Mouse (Mus musculus) bone marrow macrophage, adult 2 months (primary cell): ENCODE measurements around the gene Tbxa2r. TPM values are rescaled to one million over a fixed set of nuclear protein-coding genes. Genes with fewer than 3 reads are reported as not detected.

Experiments used
- H3K27ac ChIP-seq: 2 replicates; pipeline ENCODE4 v1.5.1; 2012; ENCODE audit warnings: low read depth, low read length; ENCODE audit not compliant: insufficient read depth
- H3K4me1 ChIP-seq: 2 replicates; pipeline ENCODE4 v1.6.1; 2012; ENCODE audit warnings: low read length; ENCODE audit not compliant: control insufficient read depth, insufficient read depth
- H3K4me3 ChIP-seq: 2 replicates; pipeline ENCODE4 v1.5.1; 2012; ENCODE audit warnings: mild to moderate bottlenecking, low read length, moderate library complexity; ENCODE audit not compliant: insufficient read depth
- CTCF ChIP-seq: IDR thresholded peaks from 2 replicates; pipeline ENCODE4 v1.5.1; 2012; ENCODE audit warnings: low read depth, mild to moderate bottlenecking, low read length, moderate library complexity
- POLR2A ChIP-seq: IDR thresholded peaks from 2 replicates; pipeline ENCODE4 v1.6.1; 2012; ENCODE audit warnings: mild to moderate bottlenecking, low read depth, low read length, borderline replicate concordance
- polyA plus RNA-seq: library from polyadenylated mRNA; stranded (reverse); fragments of >200 nt; gene quantifications from 2 replicates; pipeline ENCODE4 v1.2.4, GENCODE M21; 2012; ENCODE audit not compliant: missing spikeins, insufficient read depth, insufficient read length

Tbxa2r gene
- polyA plus RNA-seq, 1 experiment, result not detected

- no peak for TF ChIP-seq POLR2A
- TF ChIP-seq CTCF, result no peak
- Histone ChIP-seq H3K27ac (no peak overlapping the region), H3K4me1 (peaks cover 2% of the 10 kb centered on the region), H3K4me3 (no peak overlapping the region)
Measured at GRCm38 (mm10) chr10:81326858-81327257, 1.7 kb upstream of the Tbxa2r start.

- peaks cover 3% of the 10 kb centered on the region for H3K4me1 ChIP-seq
- no peak overlapping the region for H3K27ac ChIP-seq
- H3K4me3 ChIP-seq, result no peak overlapping the region
- TF ChIP-seq POLR2A, result no peak
- no peak for TF ChIP-seq CTCF
Measured at GRCm38 (mm10) chr10:81327959-81328358, 572 bp upstream of the Tbxa2r start.

DNA sequence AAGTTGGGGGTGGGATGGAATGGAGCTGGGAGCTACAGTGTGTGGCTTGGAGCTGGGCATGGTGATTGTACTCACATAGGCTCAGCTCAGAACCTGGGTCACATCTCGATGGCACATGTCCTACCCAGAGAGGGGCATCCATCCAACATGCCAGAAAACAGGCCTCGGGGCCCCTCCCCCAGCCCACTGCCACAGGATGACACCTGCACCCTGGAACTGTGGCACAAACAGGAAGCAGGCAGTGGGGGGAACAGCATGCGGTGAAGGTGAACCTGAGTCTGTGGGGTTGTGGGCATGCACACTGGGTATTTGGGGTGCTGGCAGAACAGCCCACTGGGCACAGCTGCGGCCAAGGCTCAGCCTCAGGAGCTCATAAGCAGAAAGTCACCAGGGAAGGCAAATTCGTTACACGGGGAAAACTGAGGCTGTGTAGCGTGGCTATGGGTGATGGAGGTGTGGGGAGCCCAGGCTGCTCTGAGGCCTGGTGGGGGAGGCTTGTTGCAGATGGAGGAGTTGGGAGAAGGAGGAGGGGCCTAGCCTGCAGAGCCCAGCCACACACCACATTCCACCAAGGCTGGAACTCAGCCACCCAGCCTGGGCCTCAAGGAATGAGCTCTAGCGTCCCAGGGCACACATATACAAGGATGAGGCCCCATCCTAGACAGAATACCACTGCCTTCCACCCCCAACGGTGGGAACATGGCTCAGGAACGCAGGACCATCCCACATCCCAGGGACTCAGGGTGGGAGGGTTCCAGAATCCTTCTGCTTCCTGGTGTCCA, 854 bp downstream of the Tbxa2r start:
- Histone ChIP-seq H3K4me1 (peaks cover 3% of the 10 kb centered on the region), H3K27ac (no peak overlapping the region), H3K4me3 (no peak overlapping the region)
- TF ChIP-seq CTCF (no peak), POLR2A (no peak)

DNA sequence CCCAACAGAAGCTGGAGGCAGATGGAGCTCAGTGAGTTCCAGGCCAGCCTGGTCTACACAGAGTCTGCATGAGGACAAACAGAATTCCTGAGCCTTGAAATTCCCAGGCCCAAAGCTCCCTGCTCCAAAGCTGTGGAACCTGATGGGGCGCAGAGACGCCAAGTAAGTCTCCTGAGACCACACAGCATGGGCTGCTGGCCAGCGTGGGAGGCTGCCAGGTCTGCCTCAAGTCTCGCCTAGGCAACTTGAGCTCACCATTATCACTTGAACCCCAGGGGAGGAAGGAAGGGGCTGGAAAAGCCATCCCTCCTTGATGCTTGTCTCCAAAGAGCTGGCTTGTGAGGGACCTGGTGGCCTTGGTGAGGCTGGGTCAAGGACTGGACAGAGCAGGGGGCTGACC, 1.5 kb downstream of the Tbxa2r start:
- TF ChIP-seq POLR2A, result no peak
- no peak for TF ChIP-seq CTCF
- H3K27ac ChIP-seq, result no peak overlapping the region
- peaks cover 3% of the 10 kb centered on the region for H3K4me1 ChIP-seq
- H3K4me3 ChIP-seq, result no peak overlapping the region

DNA sequence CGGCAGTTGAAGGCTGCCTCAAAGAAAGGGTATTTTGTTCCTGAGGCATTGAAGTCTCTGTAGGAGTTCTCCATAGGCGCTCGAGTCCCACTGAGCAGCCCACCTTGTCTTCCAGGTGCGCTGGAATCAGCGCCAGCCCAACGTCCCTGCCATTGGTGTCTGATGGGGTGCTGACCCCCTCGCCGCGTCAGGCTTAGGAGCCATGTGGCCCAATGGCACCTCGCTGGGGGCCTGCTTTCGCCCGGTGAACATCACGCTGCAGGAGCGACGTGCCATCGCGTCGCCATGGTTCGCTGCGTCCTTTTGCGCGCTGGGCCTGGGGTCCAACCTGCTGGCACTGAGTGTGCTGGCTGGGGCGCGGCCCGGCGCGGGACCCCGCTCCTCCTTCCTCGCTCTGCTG, 3.7 kb downstream of the Tbxa2r start:
- no peak overlapping the region for H3K27ac ChIP-seq
- H3K4me1 ChIP-seq, result peaks cover 3% of the 10 kb centered on the region
- TF ChIP-seq CTCF (no peak), POLR2A (no peak)
- no peak overlapping the region for H3K4me3 ChIP-seq

- no peak overlapping the region for H3K27ac ChIP-seq
- H3K4me1 ChIP-seq, result peaks cover 3% of the 10 kb centered on the region
- no peak overlapping the region for H3K4me3 ChIP-seq
- TF ChIP-seq CTCF (no peak), POLR2A (no peak)
Measured at GRCm38 (mm10) chr10:81334324-81334723, 5.8 kb downstream of the Tbxa2r start.

DNA sequence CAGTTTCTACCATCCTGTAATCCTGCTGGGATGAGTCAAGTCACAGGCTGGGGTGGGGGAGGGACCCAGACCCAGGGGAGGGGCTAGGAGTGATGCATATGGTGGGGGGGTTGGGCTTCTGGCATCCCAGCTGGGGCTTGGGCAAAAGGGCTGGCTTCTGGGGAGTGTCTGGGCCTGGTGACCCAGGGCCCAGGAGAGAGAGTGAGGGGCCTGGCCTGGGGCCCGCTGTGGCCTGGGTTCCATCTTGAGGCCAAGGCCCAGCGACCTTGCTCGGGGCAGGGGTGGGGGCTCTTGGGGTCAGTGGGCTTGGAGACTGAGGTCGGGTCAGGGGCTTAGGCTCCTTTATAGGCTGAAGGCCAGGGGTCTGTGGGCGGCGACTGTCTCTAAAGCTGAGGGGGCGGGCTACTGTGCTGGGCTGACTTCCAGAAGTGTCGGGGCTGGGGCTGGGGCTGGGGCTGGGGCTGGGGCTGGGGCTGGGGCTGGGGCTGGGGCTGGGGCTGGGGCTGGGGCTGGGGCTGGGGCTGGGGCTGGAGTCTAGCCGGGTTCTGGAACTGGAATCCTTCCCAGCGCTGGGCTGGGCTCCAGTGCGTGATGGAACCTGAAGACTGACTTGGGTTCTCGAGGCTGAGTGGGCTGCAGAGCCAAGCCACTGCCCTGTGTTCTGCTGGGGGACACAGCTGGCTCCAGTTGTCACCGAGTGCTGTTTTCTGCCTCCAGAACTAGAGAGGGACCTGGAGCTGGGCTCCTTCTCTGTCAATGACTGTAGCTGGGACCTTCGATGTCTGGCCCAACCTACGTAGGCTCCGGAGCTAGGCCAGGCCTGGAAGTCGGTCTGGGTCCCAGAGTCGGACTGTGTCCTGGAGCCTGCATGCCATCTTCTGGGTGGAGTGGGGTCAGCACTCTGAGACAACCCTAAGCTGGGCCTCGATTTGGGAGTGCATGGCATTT, 7.1 kb downstream of the Tbxa2r start:
- H3K4me3 ChIP-seq, result no peak overlapping the region

GRCm38 (mm10) chr10:81336558-81336957, 8.0 kb downstream of the Tbxa2r start:
- Histone ChIP-seq H3K4me3 (no peak overlapping the region), H3K27ac (no peak overlapping the region), H3K4me1 (peaks cover 3% of the 10 kb centered on the region)
- no peak for TF ChIP-seq POLR2A
- no peak for TF ChIP-seq CTCF

More for the DNA sequence above, 7.1 kb downstream of the Tbxa2r start:
- no peak for TF ChIP-seq CTCF
- TF ChIP-seq POLR2A, result no peak
- Histone ChIP-seq H3K4me1 (peaks cover 3% of the 10 kb centered on the region), H3K27ac (no peak overlapping the region)

DNA sequence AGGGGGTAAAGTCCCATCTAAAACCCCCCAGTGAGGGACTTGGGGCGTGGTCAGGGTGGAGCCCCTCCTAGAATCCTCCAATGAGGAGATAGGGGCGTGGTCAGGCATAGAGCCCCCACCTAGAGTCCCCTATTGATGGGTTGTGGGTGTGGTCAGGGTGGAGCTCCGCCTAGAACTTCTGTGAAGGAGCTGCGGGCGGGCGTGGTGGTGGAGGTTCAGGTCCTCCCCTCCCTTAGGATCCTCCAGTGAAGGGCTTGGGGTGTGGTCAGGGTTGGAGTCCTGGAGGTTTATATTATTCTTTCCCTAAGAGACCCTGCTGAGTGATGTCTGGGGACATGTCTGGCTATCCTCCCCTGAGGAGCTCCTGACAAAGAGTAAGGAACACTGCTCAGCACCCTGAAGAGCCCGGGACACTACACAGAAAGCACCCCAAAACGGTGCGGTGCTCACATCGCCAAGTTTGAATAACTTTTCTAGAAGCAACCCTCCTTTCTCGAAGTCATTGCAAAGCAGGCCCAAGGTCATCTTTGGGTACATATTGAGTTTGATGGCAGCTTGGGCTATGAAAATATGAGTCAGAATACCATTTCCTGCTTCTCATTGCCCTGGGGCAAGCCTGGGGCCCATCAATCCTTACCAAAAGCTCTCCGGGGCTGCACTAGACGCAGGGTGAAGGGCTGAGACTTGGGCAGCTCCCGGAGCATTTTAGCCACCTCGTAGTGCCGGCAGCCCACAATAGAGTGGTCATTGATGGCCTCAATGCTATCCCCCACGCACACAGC, 12.2 kb downstream of the Tbxa2r start:
- Histone ChIP-seq H3K27ac (no peak overlapping the region), H3K4me1 (peaks cover 3% of the 10 kb centered on the region; the same call in 1 of the 2 replicates), H3K4me3 (no peak overlapping the region)
- TF ChIP-seq CTCF, result no peak
- TF ChIP-seq POLR2A, result no peak
